Mouse (Mus musculus) Patski (cell line): ENCODE measurements around the gene Cox14. TPM values are rescaled to one million over a fixed set of nuclear protein-coding genes. Genes with fewer than 3 reads are reported as not detected.

Source experiments
- ATAC-seq: fragments of 100-300 bp; one replicate; pipeline ENCODE4 v1.8.0; 2021
- CTCF ChIA-PET: fragments of 350-600 bp; sonication (Branson Sonifier 250); formaldehyde crosslinking; loops from one replicate; lab custom pipeline; 2022; ENCODE audit warnings: inconsistent platforms; lab: Charles Lee
- POLR2A ChIA-PET: fragments of 350-600 bp; sonication (Branson Sonifier 250); formaldehyde crosslinking; loops from one replicate; lab custom pipeline; 2022; ENCODE audit warnings: antibody characterized with exemption, inconsistent platforms; lab: Charles Lee
- DNase-seq: peaks from one replicate; pipeline ENCODE4 v3.0.0-alpha.2; 2011; ENCODE audit warnings: low read depth, low spot score
- H3K27me3 ChIP-seq: fragments of 371-371 bp; one replicate; pipeline ENCODE4 v1.5.1; 2021
- CTCF ChIP-seq: fragments of 100-300 bp; IDR thresholded peaks from one replicate; pipeline ENCODE4 v1.5.1; 2021
- in situ Hi-C: fragments of 300-500 bp; cut with MboI; formaldehyde crosslinking; loops from 3 replicates; pipeline ENCODE4 v1.11.1; 2018; ENCODE audit warnings: low pct_unique_long_range_greater_than_20kb, mixed read lengths
- polyA plus RNA-seq: library from polyadenylated mRNA; unstranded; gene quantifications from one replicate; pipeline ENCODE4 v1.2.3, GENCODE M21; 2021

Gene Cox14
- 170 TPM for polyA plus RNA-seq

DNA sequence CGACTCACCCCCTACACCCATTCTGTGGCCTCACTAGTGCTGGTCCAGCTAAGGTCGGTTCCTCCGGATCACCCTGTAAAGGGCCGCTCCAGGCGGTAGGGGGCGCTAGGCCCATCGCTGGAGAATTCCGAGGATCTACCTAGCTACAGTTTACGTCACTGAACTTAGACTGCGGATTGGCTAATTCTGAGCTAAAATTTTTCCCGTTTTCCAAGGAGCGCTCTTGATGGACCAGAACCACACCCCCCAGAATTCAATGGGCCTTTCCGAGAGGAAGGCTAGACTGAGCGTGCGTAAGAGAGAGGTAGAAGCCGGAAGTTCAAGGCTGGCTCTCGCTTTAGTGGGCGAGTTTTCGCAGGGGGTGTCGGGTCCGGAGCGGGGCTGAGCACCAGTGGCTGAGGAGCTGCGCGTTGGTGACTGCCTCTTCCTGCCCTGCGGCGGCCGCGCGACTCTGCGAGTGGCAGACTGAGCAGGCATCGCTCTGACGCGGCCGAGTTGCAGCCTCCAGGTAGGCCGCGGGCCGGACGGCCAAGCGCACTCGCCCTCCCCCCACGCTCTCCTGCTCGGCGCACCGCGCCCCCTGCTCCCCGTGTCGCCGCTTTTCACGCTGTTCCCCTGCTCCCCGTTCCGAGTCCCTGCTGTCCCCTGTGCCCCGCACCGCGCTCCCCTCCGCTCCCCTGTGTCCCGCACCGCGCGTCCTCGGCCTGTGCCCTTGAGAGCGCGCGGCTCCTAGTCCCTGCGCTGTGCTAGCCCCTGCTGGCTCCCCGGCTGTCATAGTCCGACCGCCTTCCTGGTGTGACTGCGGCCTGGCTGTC is at the start of gene Cox14:
Gene Cox14, plus strand, starts transcription at position 278 of the 815 bp plus-strand sequence.
- in situ Hi-C loops: loop anchor here (5.0 kb wide), 1 partner anchor 47 kb away; the partner anchor contains the start of gene Cers5
- no peaks in the 10 kb centered on the region for H3K27me3 ChIP-seq
- ChIA-PET CTCF (interaction anchor here (0.8 to 3.9 kb wide), 17 partner anchors 11 to 181 kb away, joined by 3 to 22 read pairs (median 4); partner anchors contain the start of gene Gm17349), POLR2A (interaction anchor here (0.7 to 2.3 kb wide), 4 partner anchors 10 to 164 kb away, joined by 3 to 7 read pairs (median 4); no protein-coding TSS in a partner anchor)
- DNase-seq: peak; percentile 99
- TF ChIP-seq CTCF: no peak
- peak; percentile 77 for ATAC-seq

GRCm38 (mm10) chr15:99677089-99677488 is 48.3 kb upstream of the Cox14 start:
- CTCF ChIA-PET: interaction anchor here (1.2 to 2.3 kb wide), 3 partner anchors 8 to 81 kb away, joined by 3 to 5 read pairs (median 4); no protein-coding TSS in a partner anchor
- DNase-seq (no peak), ATAC-seq (no peak)
- POLR2A ChIA-PET: no interaction called here
- in situ Hi-C loops: no loop called here
- H3K27me3 ChIP-seq: peaks cover under 1% of the 10 kb centered on the region
- no peak for TF ChIP-seq CTCF

- H3K27me3 ChIP-seq: no peaks in the 10 kb centered on the region
- TF ChIP-seq CTCF: peak; percentile 72
- in situ Hi-C loops: no loop called here
- CTCF ChIA-PET: interaction anchor here (1.1 to 2.3 kb wide), 6 partner anchors 9 to 82 kb away, joined by 3 to 5 read pairs (median 3); partner anchors contain the start of gene Cox14
- POLR2A ChIA-PET: no interaction called here
- ATAC-seq (no peak), DNase-seq (no peak)
Measured at GRCm38 (mm10) chr15:99678063-99678800, 47.2 kb upstream of the Cox14 start.

DNA sequence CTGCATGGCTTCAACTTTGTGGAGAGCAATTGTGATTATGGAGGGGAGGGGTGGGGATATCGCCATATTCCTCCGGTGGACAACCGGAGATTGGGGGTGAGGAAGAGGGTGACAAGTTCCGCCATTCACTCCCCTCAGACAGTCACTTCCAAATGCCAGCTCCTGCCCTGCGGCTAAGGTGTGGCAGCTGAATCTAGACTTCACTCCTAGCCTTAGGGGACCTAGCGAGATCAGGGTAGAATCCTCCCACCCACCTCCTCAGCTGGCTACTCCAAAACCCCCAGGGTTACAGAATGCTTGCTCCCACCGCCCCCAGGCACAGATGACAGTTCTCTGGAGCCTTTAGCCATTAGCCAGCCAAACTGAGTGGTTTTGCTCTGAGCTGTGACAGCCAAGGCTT is 46.4 kb upstream of the Cox14 start:
- DNase-seq: no peak
- POLR2A ChIA-PET: no interaction called here
- ATAC-seq: no peak
- CTCF ChIA-PET: interaction anchor here (1.1 to 2.3 kb wide), 4 partner anchors 10 to 83 kb away, joined by 3 to 5 read pairs (median 3); no protein-coding TSS in a partner anchor
- H3K27me3 ChIP-seq: no peaks in the 10 kb centered on the region
- in situ Hi-C loops: no loop called here
- TF ChIP-seq CTCF: no peak

DNA sequence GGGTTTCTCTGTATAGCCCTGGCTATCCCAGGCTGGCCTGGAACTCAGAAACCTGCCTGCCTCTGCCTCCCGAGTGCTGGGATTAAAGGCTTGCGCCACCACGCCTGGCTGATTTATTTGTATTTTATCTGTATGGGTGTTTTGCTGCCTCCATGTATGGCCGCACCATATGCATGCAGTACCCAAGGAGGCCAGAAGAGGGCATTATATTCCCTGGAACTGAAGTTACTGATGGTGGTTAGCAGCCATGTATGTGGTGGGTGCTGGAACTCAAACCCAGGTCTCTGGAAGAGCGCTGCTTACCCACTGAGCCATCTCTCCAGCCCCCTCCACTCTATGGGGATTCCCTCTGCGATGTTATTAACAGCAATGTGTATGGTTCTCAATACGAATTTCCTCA is 42.5 kb upstream of the Cox14 start:
- no peak for DNase-seq
- POLR2A ChIA-PET: interaction anchor here (0.5 kb wide), 1 partner anchor 249 kb away, joined by 6 read pairs; no protein-coding TSS in a partner anchor
- peak; percentile 56 for TF ChIP-seq CTCF
- in situ Hi-C loops: loop anchor here (10.0 kb wide), 1 partner anchor 232 kb away; no protein-coding TSS in a partner anchor
- ATAC-seq: no peak
- CTCF ChIA-PET: interaction anchor here (1.0 to 1.5 kb wide), 3 partner anchors 9 to 14 kb away, joined by 3 to 5 read pairs (median 4); no protein-coding TSS in a partner anchor
- H3K27me3 ChIP-seq: no peaks in the 10 kb centered on the region

DNA sequence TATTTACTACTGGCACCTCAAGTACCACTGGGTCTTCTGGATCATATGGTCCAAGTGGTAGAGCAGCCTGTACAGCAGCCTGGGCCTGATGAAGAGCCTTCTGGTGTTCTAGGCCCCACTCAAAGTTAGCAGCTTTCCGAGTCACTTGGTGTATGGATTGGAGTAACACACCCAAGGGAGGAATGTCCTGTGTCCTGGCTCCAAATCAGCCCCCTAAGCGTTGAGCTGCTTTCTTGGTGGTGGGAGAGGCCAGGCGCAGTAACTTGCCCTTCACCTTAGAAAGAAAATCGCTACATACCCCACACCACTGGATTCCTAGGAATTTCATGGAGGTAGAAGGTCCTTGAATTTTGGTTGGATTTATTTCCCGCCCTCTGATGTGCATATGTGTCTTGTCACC is 41.3 kb upstream of the Cox14 start:
- no peak for ATAC-seq
- TF ChIP-seq CTCF: no peak
- in situ Hi-C loops: loop anchor here (10.0 kb wide), 1 partner anchor 231 kb away; no protein-coding TSS in a partner anchor
- POLR2A ChIA-PET: no interaction called here
- H3K27me3 ChIP-seq: no peaks in the 10 kb centered on the region
- CTCF ChIA-PET: interaction anchor here (1.0 to 1.5 kb wide), 4 partner anchors 10 to 213 kb away, joined by 3 to 5 read pairs (median 4); partner anchors contain the start of gene Cox14
- DNase-seq: no peak

DNA sequence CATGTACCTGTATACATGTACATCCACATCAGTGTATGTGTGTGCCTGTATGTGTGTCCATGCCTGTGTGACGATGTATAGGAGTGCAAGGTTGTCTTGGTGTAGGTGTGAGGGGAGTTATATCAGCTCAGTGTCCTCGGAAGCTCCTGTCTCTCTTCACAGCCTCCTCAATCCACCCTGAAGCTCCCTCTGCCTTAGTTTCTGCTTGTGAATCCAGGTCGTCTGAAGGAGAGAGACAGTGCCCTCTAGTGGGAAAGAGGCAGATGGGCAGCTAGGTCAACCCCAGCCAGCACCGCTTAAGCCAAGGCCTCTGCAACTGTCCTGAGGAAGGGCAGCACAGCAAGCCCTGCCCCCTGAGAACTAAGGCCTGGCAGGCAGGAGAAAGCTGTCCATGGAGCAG is 36.7 kb upstream of the Cox14 start:
- in situ Hi-C loops: loop anchor here (5.0 to 10.0 kb wide), 2 partner anchors 196 to 226 kb away; no protein-coding TSS in a partner anchor
- DNase-seq: peak; percentile 17
- peak; percentile 58 for ATAC-seq
- ChIA-PET CTCF (interaction anchor here (0.7 to 2.1 kb wide), 13 partner anchors 10 to 194 kb away, joined by 3 to 15 read pairs (median 4); partner anchors contain the start of gene Asic1), POLR2A (no interaction called here)
- peak; percentile 89 for TF ChIP-seq CTCF
- H3K27me3 ChIP-seq: no peaks in the 10 kb centered on the region

- DNase-seq (no peak), ATAC-seq (no peak)
- POLR2A ChIA-PET: interaction anchor here (0.6 kb wide), 1 partner anchor 10 kb away, joined by 6 read pairs; no protein-coding TSS in a partner anchor
- CTCF ChIA-PET: interaction anchor here (0.8 to 2.6 kb wide), 4 partner anchors 15 to 95 kb away, joined by 3 to 13 read pairs (median 4); partner anchors contain the start of gene Aqp6
- no peaks in the 10 kb centered on the region for H3K27me3 ChIP-seq
- no peak for TF ChIP-seq CTCF
- in situ Hi-C loops: no loop called here
Measured at GRCm38 (mm10) chr15:99690924-99691323, 34.5 kb upstream of the Cox14 start.

DNA sequence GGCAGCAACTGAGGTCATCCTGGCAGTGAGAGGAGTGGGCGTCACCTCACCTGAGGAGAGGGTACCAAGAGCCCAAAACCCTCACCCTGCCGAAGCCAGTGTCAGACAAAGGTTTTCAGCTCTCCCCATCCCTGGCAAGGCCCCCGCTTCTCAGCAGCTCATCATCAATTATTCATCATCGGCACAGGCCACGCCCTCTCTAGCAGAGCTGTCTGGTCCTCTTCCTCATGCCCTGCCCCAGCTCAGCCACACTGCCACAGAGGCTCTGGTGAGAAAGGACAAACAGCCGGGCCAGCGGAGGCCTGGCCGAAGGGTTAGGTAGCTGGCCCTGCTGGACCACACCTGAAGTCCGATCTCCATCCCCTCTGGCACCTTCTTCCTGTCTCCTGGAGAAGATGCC is 33.4 kb upstream of the Cox14 start:
- H3K27me3 ChIP-seq: no peaks in the 10 kb centered on the region
- POLR2A ChIA-PET: no interaction called here
- DNase-seq (no peak), ATAC-seq (no peak)
- no peak for TF ChIP-seq CTCF
- in situ Hi-C loops: no loop called here
- CTCF ChIA-PET: interaction anchor here (0.9 to 2.6 kb wide), 4 partner anchors 9 to 96 kb away, joined by 3 to 13 read pairs (median 4); partner anchors contain the start of gene Aqp6

DNA sequence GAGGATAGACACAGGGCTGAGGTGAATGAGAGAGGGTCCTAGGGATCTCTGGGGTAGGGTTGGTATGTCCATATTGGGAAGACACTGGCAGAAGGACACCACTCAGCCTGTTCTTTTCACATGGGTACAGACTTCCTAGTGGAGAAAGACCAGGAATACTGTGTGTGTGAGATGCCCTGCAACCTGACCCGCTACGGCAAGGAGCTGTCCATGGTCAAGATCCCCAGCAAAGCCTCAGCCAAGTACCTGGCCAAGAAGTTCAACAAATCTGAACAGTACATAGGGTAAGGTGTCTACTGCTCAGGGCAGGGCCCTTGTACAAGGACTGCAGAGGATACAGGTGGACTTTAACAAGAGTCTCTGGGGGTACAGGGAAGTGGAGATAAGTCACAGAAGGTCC is 28.1 kb upstream of the Cox14 start:
- ChIA-PET POLR2A (no interaction called here), CTCF (no interaction called here)
- no peaks in the 10 kb centered on the region for H3K27me3 ChIP-seq
- no peak for DNase-seq
- no peak for ATAC-seq
- in situ Hi-C loops: no loop called here
- no peak for TF ChIP-seq CTCF
